Mouse (Mus musculus) regulatory T cell (primary cell): ENCODE data around the gene Paics.
"Not testable (repeated sequence)": the region's sequence is repeated elsewhere in the genome, so short reads cannot be mapped to it uniquely, and the experiment has no call there.

Experiments used
- in situ Hi-C: fragments of 300-600 bp; cut with MboI, MseI; formaldehyde crosslinking; loops from one replicate; pipeline ENCODE4 v1.15.1; 2025; ENCODE audit warnings: high pct_unique_total_duplicates

Paics gene

GRCm38 (mm10) chr5:76951106-76952027 is at the start of gene Paics, which contains the start of gene Ppat:
Gene Paics (plus strand): TSS chr5:76951307.
Gene Ppat (minus strand): TSS chr5:76951578.
- in situ Hi-C loops = loop anchor here (5.0 kb wide), 1 partner anchor 44 kb away; the partner anchor contains the start of gene Aasdh

- in situ Hi-C loops = no loop called here
Observed at GRCm38 (mm10) chr5:76902131-76902530, 49.0 kb upstream of the Paics start.

- in situ Hi-C loops = loop anchor here (5.0 kb wide), 1 partner anchor 47 kb away; the partner anchor contains the start of genes Paics and Ppat
Observed at GRCm38 (mm10) chr5:76904713-76905404, 46.2 kb upstream of the Paics start.

GRCm38 (mm10) chr5:76905405-76906154 is 45.5 kb upstream of the Paics start, which contains the start of gene Aasdh:
Gene Aasdh (minus strand): TSS chr5:76905514.
- in situ Hi-C loops = loop anchor here (5.0 kb wide), 1 partner anchor 47 kb away; the partner anchor contains the start of genes Paics and Ppat

GRCm38 (mm10) chr5:76906155-76906499 is 45.0 kb upstream of the Paics start:
- in situ Hi-C loops = loop anchor here (5.0 kb wide), 1 partner anchor 46 kb away; the partner anchor contains the start of genes Paics and Ppat

GRCm38 (mm10) chr5:76910807-76911206 is 40.3 kb upstream of the Paics start:
- in situ Hi-C loops = no loop called here

GRCm38 (mm10) chr5:76912522-76912921 is 38.6 kb upstream of the Paics start:
- in situ Hi-C loops = not testable (repeated sequence)

GRCm38 (mm10) chr5:76922833-76923232 is 28.3 kb upstream of the Paics start:
- in situ Hi-C loops = loop anchor here (5.0 kb wide), 1 partner anchor 64 kb away; no protein-coding TSS in a partner anchor

GRCm38 (mm10) chr5:76923428-76923827 is 27.7 kb upstream of the Paics start:
- in situ Hi-C loops = loop anchor here (5.0 kb wide), 1 partner anchor 64 kb away; no protein-coding TSS in a partner anchor

GRCm38 (mm10) chr5:76924296-76924695 is 26.8 kb upstream of the Paics start:
- in situ Hi-C loops = loop anchor here (5.0 kb wide), 1 partner anchor 63 kb away; no protein-coding TSS in a partner anchor

GRCm38 (mm10) chr5:76928124-76928832 is 22.8 kb upstream of the Paics start:
- in situ Hi-C loops = no loop called here

GRCm38 (mm10) chr5:76929180-76929877 is 21.8 kb upstream of the Paics start:
- in situ Hi-C loops = no loop called here

- in situ Hi-C loops = no loop called here
Observed at GRCm38 (mm10) chr5:76939717-76940116, 11.4 kb upstream of the Paics start.

- in situ Hi-C loops = no loop called here
Observed at GRCm38 (mm10) chr5:76941975-76942374, 9.1 kb upstream of the Paics start.

- in situ Hi-C loops = no loop called here
Observed at GRCm38 (mm10) chr5:76942505-76942904, 8.6 kb upstream of the Paics start.

- in situ Hi-C loops = no loop called here
Observed at GRCm38 (mm10) chr5:76944965-76945677, 6.0 kb upstream of the Paics start.

- in situ Hi-C loops = no loop called here
Observed at GRCm38 (mm10) chr5:76945678-76946033, 5.5 kb upstream of the Paics start.

- in situ Hi-C loops = no loop called here
Observed at GRCm38 (mm10) chr5:76947142-76947541, 4.0 kb upstream of the Paics start.

- in situ Hi-C loops = no loop called here
Observed at GRCm38 (mm10) chr5:76947758-76948157, 3.3 kb upstream of the Paics start.
